Mouse (Mus musculus) adrenal gland, postnatal 25 days (tissue): ENCODE results near the gene Rhox2a. TPM values are rescaled to one million over a fixed set of nuclear protein-coding genes. Genes with fewer than 3 reads are reported as not detected.
"Not testable (repeated sequence)": the region's sequence is repeated elsewhere in the genome, so short reads cannot be mapped to it uniquely, and the experiment has no call there.

Experiments
- DNase-seq: peaks from one replicate; pipeline ENCODE4 v3.0.0; 2021; ENCODE audit warnings: mixed read lengths
- long read RNA-seq: library from polyadenylated mRNA; stranded (forward); transcript quantifications from one replicate; pipeline ENCODE4 v2.0.0, GENCODE M21; 2021
- total RNA-seq: library from RNA; stranded (reverse); gene quantifications from 2 replicates; pipeline ENCODE4 v1.2.3, GENCODE M21; 2021

Rhox2a gene
- not detected in 2 replicates for total RNA-seq
- long read RNA-seq, result 0 reads

- DNase-seq, result not testable (repeated sequence)
These were observed at the start of gene Rhox2a for GRCm38 (mm10) chrX:37244676-37245075. Rhox2a (plus strand) TSS chrX:37244976.

GRCm38 (mm10) chrX:37198676-37199075 is 46.1 kb upstream of the Rhox2a start:
- no peak for DNase-seq

- no peak for DNase-seq
These were observed 33.8 kb upstream of the Rhox2a start, which contains the start of gene Gm9 for GRCm38 (mm10) chrX:37210941-37211340. Gm9 (minus strand) TSS chrX:37211041.

GRCm38 (mm10) chrX:37222158-37222557 is 22.6 kb upstream of the Rhox2a start, which contains the start of gene Rhox1:
Rhox1 (minus strand) TSS chrX:37222258.
- not testable (repeated sequence) for DNase-seq

- not testable (repeated sequence) for DNase-seq
These were observed 4.8 kb downstream of the Rhox2a start, which contains the start of gene Rhox3a for GRCm38 (mm10) chrX:37249619-37250018. Rhox3a (plus strand) TSS chrX:37249919.

GRCm38 (mm10) chrX:37265038-37265437 is 20.3 kb downstream of the Rhox2a start, which contains the start of gene Rhox4a:
Rhox4a (plus strand) TSS chrX:37265338.
- not testable (repeated sequence) for DNase-seq

Other genes starting within 250 kb of the Rhox2a start
- gene Sowahd, start 196.1 kb upstream of the Rhox2a start, total RNA-seq, result not detected in 2 replicates
- gene Rpl39, start 159.6 kb upstream of the Rhox2a start, total RNA-seq, result 532 and 613 TPM in 2 replicates
- 18.1 and 21.2 TPM in 2 replicates for gene Upf3b, start 134.7 kb upstream of the Rhox2a start, total RNA-seq
- gene Nkap, start 118.2 kb upstream of the Rhox2a start, total RNA-seq, result 17.5 and 19.4 TPM in 2 replicates
- not detected in 2 replicates for gene Akap14, start 76.1 kb upstream of the Rhox2a start, total RNA-seq
- 378 and 382 TPM in 2 replicates for gene Ndufa1, start 53.8 kb upstream of the Rhox2a start, total RNA-seq
- 4.9 and 5.2 TPM in 2 replicates for gene Rnf113a1, start 53.7 kb upstream of the Rhox2a start, total RNA-seq
- not detected in 2 replicates for gene Gm9, start 33.9 kb upstream of the Rhox2a start, total RNA-seq
- not detected in 2 replicates for gene Rhox1, start 22.7 kb upstream of the Rhox2a start, total RNA-seq
- not detected in 2 replicates for gene Rhox3a, start 4.9 kb downstream of the Rhox2a start, total RNA-seq
- not detected in 2 replicates for gene Rhox4a, start 20.4 kb downstream of the Rhox2a start, total RNA-seq
- gene Rhox3a2, start 135.1 kb downstream of the Rhox2a start, total RNA-seq, result not detected in 2 replicates
- not detected in 2 replicates for gene Rhox4a2, start 145.9 kb downstream of the Rhox2a start, total RNA-seq
- gene Rhox2b, start 167.1 kb downstream of the Rhox2a start, total RNA-seq, result not detected in 2 replicates
- gene Rhox4b, start 187.5 kb downstream of the Rhox2a start, total RNA-seq, result not detected in 2 replicates
- gene Rhox2c, start 208.7 kb downstream of the Rhox2a start, total RNA-seq, result not detected in 2 replicates
- gene Rhox3c, start 213.6 kb downstream of the Rhox2a start, total RNA-seq, result not detected in 2 replicates
- gene Rhox4c, start 235.4 kb downstream of the Rhox2a start, total RNA-seq, result not detected in 2 replicates
- not detected in 2 replicates for gene Rhox2d, start 248.5 kb downstream of the Rhox2a start, total RNA-seq